Mouse (Mus musculus) left cerebral cortex, adult 9 months (tissue): ENCODE results near the gene Gm49388.

Experiments used
- DNase-seq, 2 experiments: peaks; one replicate each; pipeline ENCODE4 v3.0.0; 2022; ENCODE audit warnings: low spot score in 2 of 2

Gene Gm49388

DNA sequence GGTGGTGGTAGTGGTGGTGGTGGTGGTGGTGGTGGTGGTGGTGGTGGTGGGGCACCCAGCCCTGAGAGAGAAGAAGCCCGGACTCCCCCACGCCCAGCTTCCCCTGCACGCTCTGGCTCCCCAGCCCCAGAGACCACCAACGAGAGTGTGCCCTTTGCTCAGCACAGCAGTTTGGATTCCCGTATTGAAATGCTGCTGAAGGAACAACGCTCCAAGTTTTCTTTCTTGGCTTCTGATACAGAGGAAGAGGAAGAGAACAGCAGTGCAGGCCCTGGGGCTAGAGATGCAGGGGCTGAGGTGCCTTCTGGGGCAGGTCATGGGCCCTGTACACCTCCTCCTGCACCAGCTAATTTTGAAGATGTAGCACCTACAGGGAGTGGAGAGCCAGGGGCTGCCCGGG is at the start of gene Gm49388:
Gm49388 (plus strand) TSS at position 301 of the 400 bp plus-strand sequence.
- no peak for DNase-seq

DNA sequence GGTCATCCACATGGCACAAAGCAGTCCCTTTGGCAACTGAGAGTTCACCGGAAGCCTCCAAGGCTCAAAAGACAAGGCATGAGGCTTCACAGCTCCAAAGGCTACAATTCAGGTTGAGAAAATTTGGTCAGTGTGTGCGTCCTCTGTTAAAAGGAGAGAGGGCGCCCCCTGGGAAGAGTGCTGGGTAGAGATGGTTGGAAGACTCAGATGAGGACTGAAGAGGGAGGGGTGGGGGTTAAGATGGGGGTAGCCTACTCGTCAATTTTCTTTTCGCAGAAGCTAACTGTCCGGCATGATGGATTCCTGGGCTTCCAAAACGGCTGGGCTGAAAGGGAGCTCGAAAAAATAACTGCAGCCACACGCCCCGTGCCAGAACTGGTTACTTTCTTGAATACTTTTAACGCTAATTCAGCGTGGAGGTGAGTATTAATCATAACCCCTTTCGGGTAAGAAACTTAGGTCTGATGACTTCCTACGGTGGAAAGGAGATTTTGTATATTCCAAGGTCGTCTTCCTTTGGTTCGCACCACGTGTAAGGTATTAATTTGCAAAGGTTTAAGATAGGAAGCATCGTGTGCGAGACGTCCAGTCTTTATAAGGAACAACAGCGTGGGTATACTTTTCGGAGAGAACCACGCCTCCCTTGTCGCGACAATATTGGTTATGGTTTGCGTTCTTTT is 40.9 kb upstream of the Gm49388 start, which contains the start of gene Fbxl19:
Fbxl19 (plus strand) TSS at position 178 of the 680 bp plus-strand sequence.
- DNase-seq: peak in 1 of 2 experiments; percentile 83

DNA sequence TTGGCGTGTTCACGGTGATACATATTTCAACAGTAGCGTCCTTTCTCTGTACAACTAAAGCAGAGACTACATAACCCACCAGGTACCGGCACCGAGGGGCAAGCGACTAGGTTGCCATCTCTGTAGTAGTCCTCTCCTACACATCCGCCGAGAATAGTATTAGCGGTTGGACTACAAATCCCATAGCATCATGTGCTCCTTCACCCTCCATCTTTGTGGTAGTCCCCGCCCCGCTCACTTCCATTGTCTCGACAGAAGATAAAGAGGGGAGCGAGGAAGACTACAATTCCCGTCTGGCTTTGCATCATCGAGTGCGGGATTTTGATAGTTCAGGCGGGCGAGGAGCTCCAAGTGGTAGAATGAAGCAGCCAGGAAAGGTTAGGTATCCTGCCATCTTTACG is 40.2 kb upstream of the Gm49388 start:
- peak; percentile 96 to 97 for DNase-seq

DNA sequence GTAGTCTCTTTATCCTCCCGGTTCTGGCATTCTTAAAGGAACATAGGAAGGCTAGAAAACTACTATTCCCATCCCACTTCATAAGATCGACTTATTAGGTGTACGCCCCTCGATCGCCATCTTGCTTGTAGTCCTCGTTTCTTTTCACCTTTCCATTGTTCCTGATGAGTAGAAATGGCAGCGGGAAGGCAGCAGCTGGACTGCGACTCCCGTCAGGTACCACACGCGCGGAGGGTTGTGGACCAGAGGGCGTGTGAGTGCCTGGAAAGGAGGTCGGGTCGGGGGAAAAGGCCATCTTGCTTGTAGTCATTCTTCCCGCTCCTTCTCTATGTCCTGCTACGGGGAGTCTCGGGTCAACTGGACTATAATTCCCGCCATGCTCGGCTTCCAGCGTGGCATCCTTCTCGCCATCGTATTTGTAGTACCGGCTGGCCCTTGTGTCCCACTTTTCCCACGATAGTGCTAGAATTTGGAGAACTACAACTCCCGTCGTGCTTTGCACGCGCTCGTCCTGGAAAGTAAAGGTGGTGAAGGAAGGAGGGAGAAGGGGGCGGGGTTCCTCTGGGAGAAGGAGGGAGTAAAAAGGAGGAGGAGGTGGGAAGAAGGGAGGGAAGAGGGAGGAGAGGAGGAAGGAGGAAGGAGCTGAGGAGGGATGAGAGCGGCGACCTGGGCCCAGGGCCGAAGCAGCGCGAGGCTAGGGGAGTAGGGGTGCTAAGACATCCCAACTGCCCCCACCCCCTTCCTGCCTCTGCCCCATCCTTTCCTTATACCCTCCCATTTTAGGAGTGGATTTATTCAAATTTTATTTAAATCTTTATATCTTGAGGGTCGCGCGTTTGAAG is 39.5 kb upstream of the Gm49388 start:
- DNase-seq: peak; percentile 99

DNA sequence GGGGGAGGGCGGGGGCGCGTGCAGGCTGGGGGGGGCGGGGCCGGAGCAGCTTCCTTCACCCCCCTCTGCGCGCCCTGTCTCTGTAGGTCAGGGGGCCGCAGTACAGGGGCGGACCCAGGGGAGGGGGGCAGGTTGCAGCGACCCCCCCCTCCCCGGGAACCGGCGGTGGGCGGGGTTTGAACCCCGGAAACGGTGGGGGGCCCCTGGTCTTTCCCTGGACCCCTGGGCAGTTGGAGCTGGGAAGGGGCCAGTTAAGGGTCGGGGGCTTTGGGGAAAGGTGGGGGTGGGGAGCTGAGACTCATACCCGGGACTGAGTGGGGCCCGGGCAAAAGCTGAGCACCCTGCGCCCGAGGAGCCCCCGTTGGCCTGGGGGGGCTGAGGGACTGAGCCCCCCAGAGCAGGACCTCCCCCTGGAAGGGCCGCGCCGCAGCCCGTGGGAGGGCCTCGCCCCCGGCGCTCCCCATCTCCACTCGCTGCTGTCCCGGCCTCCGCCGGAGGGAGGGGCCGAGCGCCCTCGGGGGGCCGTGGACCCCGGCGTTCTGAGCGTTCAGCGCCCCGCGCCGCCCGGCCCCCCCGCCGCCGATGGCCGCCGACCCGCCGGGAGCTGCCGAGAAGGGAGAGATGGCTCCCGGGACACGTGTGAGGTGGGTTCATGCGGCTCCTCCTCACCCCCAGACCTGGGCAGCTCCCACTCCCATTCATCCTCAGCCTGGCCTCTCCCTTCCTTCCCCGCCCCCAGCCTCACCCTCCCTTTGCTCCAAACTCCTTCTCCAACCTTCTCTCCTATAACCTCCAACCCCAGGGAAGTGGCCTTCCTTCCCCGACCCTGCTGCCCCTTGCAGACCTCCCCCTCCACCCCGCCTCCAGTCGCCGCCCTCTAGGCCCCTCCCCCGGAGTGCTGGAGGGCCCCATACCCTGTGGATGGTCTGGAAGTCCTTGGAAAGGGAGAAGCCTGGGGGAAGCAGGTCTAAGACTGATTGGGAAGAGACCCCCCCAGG is 38.6 kb upstream of the Gm49388 start:
- DNase-seq: no peak

DNA sequence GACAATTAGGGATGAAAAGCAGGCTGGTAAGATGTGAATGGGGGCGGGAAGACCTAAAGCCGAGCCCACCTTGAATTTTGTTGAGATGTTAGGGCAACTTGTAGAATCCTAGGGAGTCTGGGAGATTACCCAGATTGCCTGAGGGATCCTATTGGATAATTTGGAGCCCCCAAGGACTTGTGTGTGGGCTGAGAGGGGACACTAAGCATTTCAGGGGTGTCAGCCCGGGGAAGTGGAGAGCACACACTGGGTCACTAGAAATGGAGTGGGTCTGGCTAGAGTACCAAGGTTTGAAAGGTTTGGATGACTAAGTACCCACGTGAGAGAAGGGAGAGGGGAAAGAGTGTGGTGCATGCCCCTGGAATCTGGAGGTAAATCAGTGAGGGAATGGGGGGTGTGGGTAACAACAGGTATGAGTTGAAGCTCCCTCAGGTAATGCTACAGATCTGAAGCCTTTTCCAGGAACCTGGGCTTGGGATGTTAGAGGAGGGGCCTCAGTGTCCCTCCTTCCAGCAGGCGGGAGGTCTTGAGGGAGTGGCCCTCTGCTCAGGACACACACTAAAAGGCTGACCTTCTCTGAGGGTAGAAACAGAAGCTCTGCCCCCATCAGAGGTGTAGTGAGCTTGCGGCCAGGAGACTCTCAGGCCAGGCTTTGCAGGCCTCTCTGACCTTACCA is 37.7 kb upstream of the Gm49388 start:
- DNase-seq: no peak

DNA sequence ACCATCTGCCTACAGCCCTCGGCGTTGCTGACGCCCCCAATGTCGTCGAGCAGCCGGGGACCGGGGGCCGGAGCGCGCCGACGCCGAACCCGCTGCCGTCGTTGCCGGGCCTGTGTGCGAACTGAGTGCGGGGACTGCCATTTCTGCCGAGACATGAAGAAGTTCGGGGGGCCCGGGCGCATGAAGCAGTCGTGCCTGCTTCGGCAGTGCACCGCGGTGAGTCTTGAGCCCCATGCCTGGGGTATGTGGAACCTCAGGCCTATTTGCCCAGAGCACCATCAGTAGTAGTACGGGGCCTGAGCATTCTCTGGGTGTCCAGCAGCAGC is 37.2 kb upstream of the Gm49388 start:
- DNase-seq: no peak

DNA sequence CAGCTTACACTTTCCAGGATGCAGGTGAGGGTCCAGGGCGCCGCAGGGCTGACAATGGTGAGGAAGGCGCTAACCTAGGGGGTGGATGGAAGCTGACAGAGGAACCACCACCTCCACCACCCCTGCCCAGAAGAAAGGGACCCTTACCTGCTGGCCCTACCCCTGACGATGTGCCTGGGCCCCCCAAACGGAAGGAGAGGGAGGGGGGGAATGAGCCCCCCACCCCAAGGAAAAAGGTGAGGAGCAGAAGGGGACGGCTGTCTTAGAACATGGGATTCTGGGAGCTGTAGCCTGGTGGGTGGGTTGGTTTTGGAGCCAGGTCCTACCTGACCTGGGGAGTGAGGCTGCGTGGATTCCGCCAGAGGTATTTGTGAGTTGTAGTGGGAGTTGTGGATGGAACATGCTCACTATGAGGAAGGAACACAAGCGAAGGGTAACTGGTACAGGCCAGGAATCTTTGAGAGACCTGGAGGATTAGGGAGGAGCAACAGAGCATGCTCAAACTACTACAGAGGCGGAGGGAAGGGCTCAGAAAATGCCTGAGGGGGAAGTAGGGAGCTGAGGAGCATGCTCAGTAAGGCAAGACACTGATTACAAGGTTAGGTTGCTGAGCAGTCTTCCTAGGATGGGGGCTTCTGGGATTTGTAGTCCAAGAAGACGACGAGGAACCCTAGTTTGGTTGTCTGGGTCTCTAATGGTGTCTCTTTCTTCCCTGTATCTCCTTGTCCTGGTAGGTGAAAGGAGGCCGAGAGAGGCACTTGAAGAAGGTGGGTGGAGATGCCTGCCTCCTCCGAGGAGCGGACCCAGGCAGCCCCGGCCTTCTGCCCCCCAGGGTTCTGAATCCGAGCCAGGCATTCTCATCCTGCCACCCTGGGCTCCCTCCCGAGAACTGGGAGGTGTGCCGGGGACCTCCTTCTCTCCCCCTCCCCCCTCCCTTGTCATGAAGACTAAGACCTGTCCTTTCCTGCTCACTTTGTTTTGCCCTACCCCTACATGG is 35.0 kb upstream of the Gm49388 start:
- peak in 1 of 2 experiments; percentile 76 for DNase-seq

DNA sequence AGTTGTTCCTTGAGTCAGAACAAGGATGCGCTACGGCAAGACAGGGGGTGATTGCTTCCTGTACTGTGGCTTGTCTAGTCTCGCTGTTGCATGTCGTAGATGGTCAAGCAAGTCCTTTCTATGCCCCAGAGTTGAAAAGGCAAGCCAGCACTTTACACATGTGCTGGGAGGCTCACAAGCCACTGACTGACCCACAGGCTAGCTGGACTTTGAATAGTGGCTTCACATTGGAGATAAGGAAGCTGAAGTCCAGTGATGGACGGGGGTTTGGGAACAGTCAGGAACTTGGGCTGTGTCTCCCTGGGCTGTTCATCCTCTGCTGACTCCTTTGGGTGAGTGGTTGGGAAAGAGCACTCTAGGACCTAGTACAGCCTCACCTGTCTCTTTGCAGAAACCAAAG is 33.8 kb upstream of the Gm49388 start:
- no peak for DNase-seq

DNA sequence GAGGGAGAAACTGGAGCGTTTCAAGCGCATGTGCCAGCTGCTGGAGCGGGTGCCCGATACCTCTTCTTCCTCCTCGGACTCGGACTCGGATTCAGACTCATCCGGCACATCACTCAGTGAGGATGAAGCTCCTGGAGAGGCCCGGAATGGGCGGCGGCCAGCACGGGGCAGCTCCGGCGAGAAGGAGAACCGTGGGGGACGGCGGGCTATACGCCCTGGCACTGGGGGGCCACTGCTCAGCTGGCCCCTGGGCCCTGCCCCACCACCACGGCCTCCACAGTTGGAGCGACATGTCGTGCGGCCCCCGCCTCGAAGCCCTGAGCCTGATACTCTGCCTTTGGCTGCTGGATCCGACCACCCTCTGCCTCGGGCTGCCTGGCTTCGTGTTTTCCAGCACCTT is 33.3 kb upstream of the Gm49388 start:
- DNase-seq: no peak

DNA sequence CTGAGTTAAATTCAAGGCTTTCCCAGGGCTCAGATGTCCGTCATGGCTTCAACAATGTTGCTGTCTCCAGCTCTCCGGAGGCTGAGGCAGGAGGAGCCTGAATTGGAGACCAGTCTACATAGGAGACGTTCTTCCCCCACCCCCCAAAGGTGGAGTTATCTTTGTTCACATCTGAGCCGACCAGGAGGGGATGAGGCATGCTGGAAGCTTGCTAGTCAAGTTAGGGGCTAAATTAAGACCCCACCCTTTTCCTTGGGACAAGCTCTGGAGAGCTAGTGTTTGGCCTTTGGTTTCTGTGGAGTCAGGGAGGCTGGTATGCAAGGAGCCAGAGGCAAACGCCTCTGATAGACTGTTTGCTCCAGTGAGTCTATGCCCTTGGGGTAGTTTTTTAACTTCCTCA is 32.2 kb upstream of the Gm49388 start:
- no peak for DNase-seq

DNA sequence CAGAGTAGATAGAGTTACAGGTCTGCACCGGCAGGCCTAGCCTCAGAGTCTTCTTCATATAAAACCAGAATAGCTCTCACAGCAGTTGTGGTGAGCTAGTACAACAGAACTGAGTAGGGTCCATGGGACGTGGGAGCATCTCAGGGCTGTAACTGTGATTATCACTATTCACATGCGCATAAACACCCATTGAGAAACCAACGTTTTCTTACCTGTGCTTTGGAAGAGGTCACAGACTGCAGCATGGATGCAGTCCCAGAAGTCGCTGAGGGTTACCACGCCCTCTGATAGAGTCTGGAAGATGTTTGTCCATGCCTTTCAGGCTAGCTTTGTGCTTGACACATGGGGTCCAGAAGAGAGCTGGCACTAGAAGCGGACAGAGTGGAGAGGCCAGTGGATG is 31.7 kb upstream of the Gm49388 start:
- DNase-seq: no peak

DNA sequence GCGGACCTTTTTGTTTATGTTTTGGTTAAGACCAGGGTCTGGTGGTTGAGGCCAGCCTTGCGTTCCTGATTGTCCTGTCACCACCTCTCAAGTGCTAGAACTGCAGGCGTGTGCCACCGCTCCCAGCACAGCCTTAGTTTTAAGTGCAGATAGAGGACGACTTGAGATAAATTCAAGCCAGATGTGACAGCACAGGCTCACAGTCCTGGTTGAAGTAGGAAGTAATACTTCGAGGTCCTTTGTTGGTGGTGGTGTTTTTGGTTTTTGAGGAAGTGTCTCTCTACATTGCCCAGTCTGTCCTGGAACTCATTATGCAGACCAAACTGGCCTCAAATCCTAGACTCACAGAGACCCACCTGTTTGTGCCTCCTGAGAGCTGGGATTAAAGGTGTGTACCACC is 25.7 kb upstream of the Gm49388 start:
- no peak for DNase-seq

DNA sequence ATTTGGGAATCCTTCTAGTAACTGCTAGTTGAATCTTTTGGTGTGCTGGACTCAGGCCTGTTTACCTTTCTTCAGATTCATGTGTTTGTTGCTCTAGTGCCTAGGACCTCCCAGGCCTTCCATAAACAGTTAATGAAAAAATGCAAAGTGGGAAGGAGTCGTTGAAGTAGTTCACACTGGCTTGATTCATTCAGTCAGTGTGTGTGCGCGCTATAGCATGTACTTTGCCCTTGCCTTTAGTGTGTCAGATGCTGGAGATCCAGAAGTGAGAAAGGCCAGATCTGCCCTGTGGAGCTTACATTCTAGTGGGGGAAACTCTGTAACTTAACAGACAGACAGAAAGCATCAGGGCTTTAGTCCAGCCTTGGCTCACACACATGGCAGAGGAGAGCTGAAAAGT is 24.9 kb upstream of the Gm49388 start:
- DNase-seq: no peak

DNA sequence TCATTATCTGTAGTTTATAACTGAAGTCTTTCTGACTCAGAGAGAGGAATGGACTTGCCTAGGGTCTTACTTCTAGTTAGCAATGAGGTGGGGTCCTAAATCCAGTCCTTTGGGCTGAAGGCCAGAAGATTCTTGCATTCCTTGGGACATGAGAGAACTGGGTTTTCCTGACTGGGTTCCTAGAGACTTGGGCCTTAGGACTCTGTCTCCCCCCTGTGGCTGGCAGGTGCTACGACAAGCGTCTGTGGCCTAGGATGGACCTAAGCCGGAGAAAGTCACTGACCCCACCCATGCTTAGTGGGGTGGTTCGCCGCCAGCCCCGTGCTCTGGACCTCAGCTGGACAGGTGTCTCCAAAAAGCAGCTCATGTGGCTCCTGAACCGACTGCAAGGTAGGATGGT is 24.4 kb upstream of the Gm49388 start:
- no peak for DNase-seq

DNA sequence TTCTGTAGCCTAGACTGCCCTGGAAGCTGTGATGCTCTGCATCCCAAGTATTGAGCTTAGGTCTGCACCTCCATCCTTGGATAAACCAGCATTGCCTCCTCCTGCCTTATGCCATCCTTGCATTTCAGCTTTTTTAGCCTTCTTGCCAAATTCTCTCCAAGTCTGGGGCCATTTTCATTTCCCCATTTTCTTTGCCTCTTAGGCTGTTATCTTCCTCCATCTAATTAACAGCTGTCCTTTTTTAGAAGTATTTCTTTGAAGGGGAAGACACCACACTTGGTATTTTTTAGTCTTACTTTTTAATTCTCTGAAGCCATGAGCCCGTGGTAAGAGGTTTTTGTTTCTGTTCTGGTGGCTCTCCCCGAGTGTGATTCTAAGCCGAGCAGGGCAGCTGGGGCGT is 21.8 kb upstream of the Gm49388 start:
- no peak for DNase-seq

DNA sequence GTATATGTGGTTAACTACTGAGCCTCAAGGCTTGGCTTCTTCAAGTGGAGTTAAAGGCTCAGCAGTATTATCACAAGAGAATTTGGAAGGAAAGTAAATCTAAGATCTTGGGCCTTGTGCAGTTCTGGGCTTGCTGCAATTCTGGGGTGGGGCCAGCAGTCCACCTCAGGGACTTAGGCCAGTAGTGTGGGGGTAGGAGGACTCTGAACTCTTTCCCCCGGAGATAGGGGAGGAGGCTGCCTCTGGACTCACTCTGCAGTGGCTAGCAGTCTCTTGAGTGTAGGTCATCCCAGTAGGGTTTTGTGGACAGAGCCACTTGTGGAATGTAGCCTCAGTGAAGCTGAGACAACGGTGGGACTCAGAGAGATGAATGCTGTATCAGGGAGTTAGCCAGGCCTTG is 19.7 kb upstream of the Gm49388 start:
- DNase-seq: no peak

DNA sequence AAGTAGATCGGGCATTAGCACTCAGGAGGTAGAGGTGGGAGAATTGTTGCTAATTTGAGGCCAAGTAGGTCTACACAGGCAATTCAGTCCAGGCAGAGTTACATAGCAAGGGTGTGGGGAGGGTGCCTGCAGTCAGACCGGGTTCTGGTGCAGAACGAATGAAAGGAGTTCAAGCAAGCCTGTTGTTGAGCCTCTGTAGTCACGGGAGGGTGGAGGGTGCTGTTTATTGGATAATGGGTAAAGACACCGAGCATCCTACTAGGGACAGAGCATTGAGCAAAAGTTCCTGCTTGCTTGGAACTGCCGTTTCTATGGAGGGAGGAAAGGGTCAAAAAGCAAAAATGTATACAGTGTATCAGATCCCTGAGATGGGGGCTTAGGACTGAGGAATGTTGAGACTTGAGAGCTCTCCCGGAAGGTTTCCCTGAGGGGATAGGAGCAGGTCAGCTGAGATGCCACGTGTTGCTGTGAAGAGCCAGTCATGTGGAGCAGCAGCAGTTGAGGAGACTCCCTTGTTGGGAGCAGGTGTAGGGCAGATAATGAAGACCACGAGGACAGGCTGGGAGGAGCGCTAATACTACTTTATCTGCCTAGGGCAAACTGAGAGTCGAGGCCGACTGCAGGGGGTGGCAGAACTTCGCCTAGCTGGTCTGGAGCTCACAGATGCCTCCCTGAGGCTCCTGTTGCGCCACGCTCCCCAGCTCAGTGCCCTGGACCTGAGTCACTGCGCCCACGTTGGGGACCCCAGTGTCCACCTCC is 18.4 kb upstream of the Gm49388 start:
- no peak for DNase-seq

DNA sequence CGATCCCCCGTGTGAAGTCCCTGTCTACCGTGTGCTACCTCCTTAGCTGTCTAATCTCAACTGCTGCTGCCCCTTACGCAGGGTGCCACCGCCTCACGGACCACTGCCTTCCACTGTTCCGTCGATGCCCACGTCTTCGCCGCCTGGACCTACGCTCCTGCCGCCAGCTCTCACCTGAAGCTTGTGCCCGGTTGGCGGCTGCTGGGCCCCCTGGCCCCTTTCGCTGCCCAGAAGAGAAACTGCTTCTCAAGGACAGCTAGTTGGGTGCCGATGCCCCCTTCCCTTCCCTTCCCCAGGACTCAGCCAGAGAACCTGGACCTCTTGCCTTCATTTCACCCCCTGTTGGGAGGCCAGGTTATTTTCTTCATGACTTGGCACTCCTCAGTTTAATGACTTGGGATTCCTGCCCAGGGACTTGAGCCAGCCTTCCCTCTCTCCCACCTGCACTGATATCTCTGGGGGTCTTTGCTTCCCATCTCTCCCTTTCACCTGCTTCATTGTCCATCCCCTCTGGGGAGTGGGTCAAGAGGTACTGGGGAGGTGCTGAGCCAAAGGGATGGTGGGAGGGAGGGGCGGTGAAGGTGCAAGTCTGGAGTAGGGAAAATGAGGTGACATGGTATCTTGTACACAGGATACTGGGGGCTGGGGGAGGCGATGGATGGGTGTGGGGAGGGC is 17.6 kb upstream of the Gm49388 start:
- DNase-seq: no peak
